Mouse (Mus musculus) midbrain, embryonic 15.5 days (tissue): ENCODE data around the gene Slfn4. TPM values are rescaled to one million over a fixed set of nuclear protein-coding genes. Genes with fewer than 3 reads are reported as not detected.
"Not testable (repeated sequence)": the region's sequence is repeated elsewhere in the genome, so short reads cannot be mapped to it uniquely, and the experiment has no call there.

Experiments
- ATAC-seq: fragments of 200-750 bp; cut with Nextera tagmentation; replicated peaks from 2 replicates; pipeline ENCODE4 v1.8.0; 2017; ENCODE audit warnings: moderate TSS enrichment
- H3K27ac ChIP-seq: fragments of 300-500 bp; sonication (generic); 2 replicates; pipeline ENCODE4 v1.5.1; 2015; ENCODE audit warnings: mild to moderate bottlenecking, inconsistent platforms
- H3K27me3 ChIP-seq: fragments of 300-500 bp; sonication (generic); replicated peaks from 2 replicates; pipeline ENCODE4 v1.6.1; 2015; ENCODE audit warnings: inconsistent platforms
- H3K36me3 ChIP-seq: fragments of 300-500 bp; sonication (generic); replicated peaks from 2 replicates; pipeline ENCODE4 v1.6.1; 2015; ENCODE audit warnings: inconsistent platforms
- H3K4me1 ChIP-seq: fragments of 300-500 bp; sonication (generic); 2 replicates; pipeline ENCODE4 v1.6.1; 2015; ENCODE audit warnings: inconsistent platforms
- H3K4me2 ChIP-seq: fragments of 300-500 bp; sonication (generic); 2 replicates; pipeline ENCODE4 v1.6.1; 2015; ENCODE audit warnings: inconsistent platforms, mild to moderate bottlenecking, moderate library complexity
- H3K4me3 ChIP-seq: fragments of 300-500 bp; sonication (generic); 2 replicates; pipeline ENCODE4 v1.5.1; 2015; ENCODE audit warnings: mild to moderate bottlenecking, inconsistent platforms
- H3K9ac ChIP-seq: fragments of 300-500 bp; sonication (generic); 2 replicates; pipeline ENCODE4 v1.6.1; 2015; ENCODE audit warnings: mild to moderate bottlenecking, inconsistent platforms
- H3K9me3 ChIP-seq: fragments of 300-500 bp; sonication (generic); 2 replicates; pipeline ENCODE4 v1.6.1; 2016; ENCODE audit warnings: inconsistent platforms
- WGBS: fragments of 180-500 bp; shearing (Covaris S2); methylation state at CpG from one replicate; pipeline ENCODE4 v1.1.7; 2015; ENCODE audit warnings: mixed read lengths; 5-methylcytosine and 5-hydroxymethylcytosine counted together
- polyA plus RNA-seq: library from polyadenylated mRNA; unstranded; fragments of >200 nt; fragmentation: Nextera tagmentation; extraction: Ambion mirVana; gene quantifications from 2 replicates; pipeline ENCODE4 v1.2.1, GENCODE M21; 2015

The Slfn4 gene
- polyA plus RNA-seq, result 0.18 TPM in 2 replicates

DNA sequence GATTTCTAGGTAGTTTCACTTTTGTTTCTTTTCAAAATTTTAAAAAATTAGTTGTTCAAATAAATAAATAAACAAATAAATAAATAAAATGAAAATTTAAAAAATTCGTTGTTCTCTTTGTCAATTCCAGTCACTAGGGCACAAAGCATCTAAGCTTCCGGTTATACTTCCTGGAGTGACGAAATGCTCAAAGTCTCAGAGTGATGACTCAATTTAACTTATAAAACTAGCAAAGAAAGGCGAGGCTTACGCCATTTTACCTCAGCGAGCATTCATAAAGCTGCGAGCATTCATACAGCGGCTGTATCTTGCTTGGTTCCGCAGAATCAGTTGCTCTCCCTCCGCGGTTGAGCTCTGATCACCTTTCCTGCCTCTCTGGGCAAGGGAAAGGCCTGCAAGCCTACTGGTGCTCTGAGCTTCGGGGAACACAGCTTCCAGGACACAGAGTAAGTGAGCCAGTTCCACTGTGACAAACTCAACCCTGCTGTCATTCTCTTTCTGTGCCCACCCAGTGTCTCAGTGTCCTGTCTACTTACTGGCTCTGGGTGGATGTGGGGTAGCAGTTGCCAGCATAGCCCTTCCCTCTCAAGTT, at the start of gene Slfn4:
TSS of gene Slfn4 (plus strand) at position 239 of the 592 bp plus-strand sequence.
- H3K4me1 ChIP-seq, result no peaks in the 10 kb centered on the region
- no peaks in the 10 kb centered on the region for H3K9me3 ChIP-seq
- H3K4me3 ChIP-seq, result no peak within 1 kb of the TSS
- ATAC-seq, result no peak
- H3K4me2 ChIP-seq, result no peak within 1 kb of the TSS
- 86% methylated on average over 12 of the region's 12 CpGs for WGBS
- H3K9ac ChIP-seq, result no peak within 1 kb of the TSS
- no peak within 1 kb of the TSS for H3K27ac ChIP-seq
- no peaks in the 10 kb centered on the region for H3K36me3 ChIP-seq
- H3K27me3 ChIP-seq, result no peaks in the 10 kb centered on the region

DNA sequence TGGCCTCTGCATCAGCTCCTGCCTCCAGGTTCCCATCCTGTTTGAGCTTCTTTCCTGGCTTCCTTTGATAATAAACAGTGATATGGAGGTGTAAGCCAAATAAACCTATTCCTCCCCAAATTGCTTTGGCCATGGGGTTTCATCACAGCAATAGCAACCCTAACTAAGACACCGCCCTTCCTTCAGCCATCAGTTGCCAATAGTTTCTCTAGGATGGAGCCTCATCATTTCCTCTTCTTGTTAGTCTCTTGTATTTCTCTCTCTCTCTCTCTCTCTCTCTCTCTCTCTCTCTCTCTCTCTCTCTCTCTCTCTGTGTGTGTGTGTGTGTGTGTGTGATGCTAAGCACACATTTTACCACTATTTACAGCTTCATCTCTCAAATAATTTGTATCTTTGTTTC, 49.4 kb upstream of the Slfn4 start:
- not testable (repeated sequence) for H3K4me1 ChIP-seq, H3K4me3 ChIP-seq, H3K36me3 ChIP-seq, H3K9ac ChIP-seq, H3K27me3 ChIP-seq, H3K27ac ChIP-seq, H3K4me2 ChIP-seq, ATAC-seq, H3K9me3 ChIP-seq
- 80% methylated on average over 1 of the region's 1 CpGs for WGBS

DNA sequence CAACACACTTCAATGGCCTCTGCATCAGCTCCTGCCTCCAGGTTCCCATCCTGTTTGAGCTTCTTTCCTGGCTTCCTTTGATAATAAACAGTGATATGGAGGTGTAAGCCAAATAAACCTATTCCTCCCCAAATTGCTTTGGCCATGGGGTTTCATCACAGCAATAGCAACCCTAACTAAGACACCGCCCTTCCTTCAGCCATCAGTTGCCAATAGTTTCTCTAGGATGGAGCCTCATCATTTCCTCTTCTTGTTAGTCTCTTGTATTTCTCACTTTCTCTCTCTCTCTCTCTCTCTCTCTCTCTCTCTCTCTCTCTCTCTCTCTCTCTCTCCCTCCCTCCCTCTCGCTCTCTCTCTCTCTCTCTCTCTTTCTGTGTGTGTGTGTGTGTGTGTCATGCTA, 37.7 kb upstream of the Slfn4 start:
- H3K9ac ChIP-seq, H3K27me3 ChIP-seq, H3K4me3 ChIP-seq, H3K9me3 ChIP-seq, H3K4me1 ChIP-seq, H3K4me2 ChIP-seq, H3K27ac ChIP-seq, H3K36me3 ChIP-seq, ATAC-seq: not testable (repeated sequence)
- WGBS, result 100% methylated on average over 1 of the region's 2 CpGs

DNA sequence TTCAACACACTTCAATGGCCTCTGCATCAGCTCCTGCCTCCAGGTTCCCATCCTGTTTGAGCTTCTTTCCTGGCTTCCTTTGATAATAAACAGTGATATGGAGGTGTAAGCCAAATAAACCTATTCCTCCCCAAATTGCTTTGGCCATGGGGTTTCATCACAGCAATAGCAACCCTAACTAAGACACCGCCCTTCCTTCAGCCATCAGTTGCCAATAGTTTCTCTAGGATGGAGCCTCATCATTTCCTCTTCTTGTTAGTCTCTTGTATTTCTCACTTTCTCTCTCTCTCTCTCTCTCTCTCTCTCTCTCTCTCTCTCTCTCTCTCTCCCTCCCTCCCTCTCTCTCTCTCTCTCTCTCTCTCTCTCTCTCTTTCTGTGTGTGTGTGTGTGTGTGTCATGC, 26.0 kb upstream of the Slfn4 start:
- not testable (repeated sequence) for H3K36me3 ChIP-seq, ATAC-seq, H3K27me3 ChIP-seq, H3K27ac ChIP-seq, H3K9me3 ChIP-seq, H3K4me2 ChIP-seq, H3K4me1 ChIP-seq, H3K4me3 ChIP-seq, H3K9ac ChIP-seq
- no CpG with 5 or more reads among the region's 1 CpGs for WGBS

DNA sequence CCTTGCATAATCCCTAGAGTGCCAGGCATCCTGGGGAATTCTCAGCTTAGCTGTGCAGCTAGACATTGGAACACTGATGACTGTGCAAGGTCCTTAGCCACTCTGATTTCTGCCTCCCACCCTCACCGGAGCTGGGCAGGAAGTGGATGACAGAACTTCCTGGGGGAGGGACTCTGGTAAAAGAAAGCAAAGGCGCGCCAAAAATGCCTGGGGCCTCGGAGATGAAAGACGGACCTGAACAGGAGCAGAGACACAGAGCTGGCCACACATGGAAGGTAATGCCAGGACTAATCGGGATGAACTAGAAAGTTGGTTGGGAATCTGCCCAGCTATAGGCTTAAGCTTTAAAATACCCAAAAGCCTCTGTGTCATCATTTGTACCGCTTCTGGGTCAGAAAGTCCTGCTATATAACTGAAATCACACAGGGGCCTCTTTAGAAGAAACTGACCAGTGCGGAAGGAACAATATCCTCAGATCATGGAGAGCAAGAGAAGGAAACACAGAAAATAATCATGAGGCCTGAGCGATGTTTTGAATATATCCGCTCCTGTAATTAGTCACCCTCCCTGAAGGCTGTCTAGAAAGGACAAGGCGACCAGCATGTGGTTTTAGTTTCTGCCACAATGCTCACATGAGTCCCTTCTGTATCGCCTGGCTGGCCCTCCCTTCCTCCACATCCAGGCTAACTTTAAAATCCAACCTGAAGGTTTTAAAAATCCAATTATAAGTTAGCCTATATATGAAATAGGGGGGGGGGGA, 16.3 kb downstream of the Slfn4 start, which contains the start of gene Slfn3:
TSS of gene Slfn3 (plus strand) at position 197 of the 760 bp plus-strand sequence.
- WGBS, result 78% methylated on average over 12 of the region's 12 CpGs
- no peak within 1 kb of the TSS for H3K27ac ChIP-seq
- no peaks in the 10 kb centered on the region for H3K9me3 ChIP-seq
- no peaks in the 10 kb centered on the region for H3K4me1 ChIP-seq
- no peaks in the 10 kb centered on the region for H3K36me3 ChIP-seq
- ATAC-seq, result no peak
- no peak within 1 kb of the TSS for H3K9ac ChIP-seq
- no peaks in the 10 kb centered on the region for H3K27me3 ChIP-seq
- no peak within 1 kb of the TSS for H3K4me3 ChIP-seq
- H3K4me2 ChIP-seq, result no peak within 1 kb of the TSS

DNA sequence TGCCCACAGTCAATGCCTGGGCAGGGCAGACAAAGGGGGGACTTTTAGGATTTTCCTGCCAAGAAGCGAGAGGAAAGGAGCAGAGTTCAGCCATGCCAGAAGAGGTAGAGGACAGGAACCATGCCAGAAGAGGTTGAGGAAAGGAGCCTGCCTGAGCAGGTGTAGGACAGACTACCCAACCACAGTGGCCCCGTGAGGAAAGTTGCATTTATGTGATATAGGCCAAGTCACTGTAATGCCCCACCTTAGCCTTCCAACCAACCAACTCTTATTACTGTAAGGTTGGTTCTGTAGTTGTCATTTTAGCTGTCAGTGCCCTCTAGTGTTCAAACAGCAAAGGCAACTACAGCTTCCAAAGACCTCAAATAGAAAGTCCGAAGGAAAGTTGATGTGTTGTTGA, 17.0 kb downstream of the Slfn4 start:
- Histone ChIP-seq H3K4me1 (no peaks in the 10 kb centered on the region), H3K27ac (no peak overlapping the region), H3K9me3 (no peaks in the 10 kb centered on the region), H3K9ac (no peak overlapping the region), H3K4me2 (no peak overlapping the region), H3K36me3 (no peaks in the 10 kb centered on the region), H3K27me3 (no peaks in the 10 kb centered on the region), H3K4me3 (no peak overlapping the region)
- ATAC-seq, result no peak
- 59% methylated on average over 3 of the region's 3 CpGs for WGBS

DNA sequence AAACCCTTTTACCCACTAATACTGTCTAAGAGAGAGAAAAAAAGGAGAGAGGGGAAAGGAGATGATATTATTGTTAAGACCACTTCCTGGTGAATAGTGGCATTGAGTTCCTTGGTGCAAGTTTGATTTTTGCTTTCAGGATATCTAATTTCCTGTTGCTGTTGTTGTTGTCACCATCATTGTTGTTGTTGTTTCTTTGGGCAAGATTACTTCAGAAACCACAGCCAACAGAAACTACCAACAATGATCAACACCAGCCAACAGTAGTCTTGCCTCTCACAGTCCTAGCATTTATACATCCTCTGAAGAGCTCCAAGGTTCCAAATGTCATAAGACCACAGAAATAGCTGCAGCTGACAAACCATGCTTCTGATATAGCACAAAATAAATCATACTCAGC, 30.0 kb downstream of the Slfn4 start:
- Histone ChIP-seq H3K4me2 (no peak overlapping the region), H3K27me3 (no peaks in the 10 kb centered on the region), H3K9me3 (no peaks in the 10 kb centered on the region), H3K4me1 (no peaks in the 10 kb centered on the region), H3K9ac (no peak overlapping the region), H3K4me3 (no peak overlapping the region), H3K27ac (no peak overlapping the region), H3K36me3 (no peaks in the 10 kb centered on the region)
- ATAC-seq, result no peak

DNA sequence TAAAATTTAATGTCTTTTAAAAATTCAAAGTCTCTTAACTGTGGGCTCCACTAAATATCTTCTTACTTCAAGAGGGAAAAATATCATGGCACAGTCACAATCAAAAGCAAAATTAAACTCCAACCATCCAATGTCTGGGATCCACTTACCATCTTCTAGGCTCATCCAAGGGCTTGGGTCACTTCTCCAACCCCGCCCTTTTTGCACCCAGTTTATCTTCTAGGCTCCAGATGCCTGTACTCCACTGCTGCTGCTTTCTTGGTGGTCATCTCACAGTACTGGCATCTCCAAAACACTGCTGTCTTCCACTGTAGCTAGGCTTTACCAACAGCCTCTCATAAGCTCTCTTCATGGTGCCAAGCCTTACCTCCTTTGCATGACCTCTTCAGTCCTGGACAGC, 41.1 kb downstream of the Slfn4 start:
- Histone ChIP-seq H3K4me2 (no peak overlapping the region), H3K36me3 (no peaks in the 10 kb centered on the region), H3K9ac (no peak overlapping the region), H3K4me3 (no peak overlapping the region), H3K27ac (no peak overlapping the region), H3K4me1 (no peaks in the 10 kb centered on the region), H3K9me3 (no peaks in the 10 kb centered on the region), H3K27me3 (no peaks in the 10 kb centered on the region)
- WGBS, result 79% methylated on average over 1 of the region's 1 CpGs
- no peak for ATAC-seq

DNA sequence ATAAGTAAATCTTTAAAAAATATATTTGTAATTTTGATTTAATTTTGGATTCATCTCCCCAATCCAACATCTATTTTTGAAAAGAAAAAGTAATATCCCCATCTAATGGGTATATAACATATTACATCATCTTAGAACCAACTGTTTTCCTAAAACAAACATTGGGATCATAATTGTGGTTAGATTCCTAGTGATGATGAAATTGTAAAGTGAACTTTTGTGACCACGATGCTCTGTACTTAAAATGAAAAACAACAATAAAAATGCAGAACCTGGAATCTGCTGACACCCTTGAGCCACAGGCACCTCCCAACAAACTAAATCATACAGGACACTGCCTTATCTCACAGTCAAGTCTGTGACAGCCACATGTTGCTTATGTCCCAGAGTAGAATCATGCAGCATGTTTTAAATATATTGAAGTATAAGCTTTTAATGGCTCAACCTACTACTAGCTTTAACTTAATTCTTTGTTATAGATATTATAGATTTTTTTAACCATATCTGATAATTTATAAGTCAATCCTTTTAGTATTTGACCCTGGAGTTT, 46.4 kb downstream of the Slfn4 start:
- no peak for ATAC-seq
- H3K4me1 ChIP-seq, result no peaks in the 10 kb centered on the region
- no peak overlapping the region for H3K9ac ChIP-seq
- H3K9me3 ChIP-seq, result no peaks in the 10 kb centered on the region
- 90% methylated on average over 1 of the region's 1 CpGs for WGBS
- no peak overlapping the region for H3K4me2 ChIP-seq
- no peaks in the 10 kb centered on the region for H3K36me3 ChIP-seq
- H3K27me3 ChIP-seq, result no peaks in the 10 kb centered on the region
- H3K4me3 ChIP-seq, result no peak overlapping the region
- H3K27ac ChIP-seq, result no peak overlapping the region

DNA sequence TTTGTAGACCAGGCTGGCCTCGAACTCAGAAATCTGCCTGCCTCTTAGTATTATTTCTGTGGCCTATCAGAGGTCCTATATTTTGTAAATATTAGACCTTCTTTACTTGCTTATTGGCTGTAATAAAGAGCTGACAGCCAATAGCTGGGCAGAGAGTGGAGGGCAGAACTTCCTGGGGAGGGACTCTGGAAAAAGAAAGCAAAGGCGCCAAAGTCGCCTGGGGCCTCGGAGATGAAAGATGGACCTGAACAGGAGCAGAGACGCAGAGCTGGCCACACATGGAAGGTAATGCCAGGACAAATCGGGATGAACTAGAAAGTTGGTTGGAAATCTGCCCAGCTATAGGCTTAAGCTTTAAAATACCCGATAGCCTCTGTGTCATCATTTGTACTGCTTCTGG, 48.4 kb downstream of the Slfn4 start:
- no peak overlapping the region for H3K4me2 ChIP-seq
- 80% methylated on average over 7 of the region's 7 CpGs for WGBS
- H3K27ac ChIP-seq, result no peak overlapping the region
- H3K4me3 ChIP-seq, result no peak overlapping the region
- no peaks in the 10 kb centered on the region for H3K4me1 ChIP-seq
- no peak for ATAC-seq
- no peak overlapping the region for H3K9ac ChIP-seq
- no peaks in the 10 kb centered on the region for H3K9me3 ChIP-seq
- no peaks in the 10 kb centered on the region for H3K27me3 ChIP-seq
- H3K36me3 ChIP-seq, result no peaks in the 10 kb centered on the region

DNA sequence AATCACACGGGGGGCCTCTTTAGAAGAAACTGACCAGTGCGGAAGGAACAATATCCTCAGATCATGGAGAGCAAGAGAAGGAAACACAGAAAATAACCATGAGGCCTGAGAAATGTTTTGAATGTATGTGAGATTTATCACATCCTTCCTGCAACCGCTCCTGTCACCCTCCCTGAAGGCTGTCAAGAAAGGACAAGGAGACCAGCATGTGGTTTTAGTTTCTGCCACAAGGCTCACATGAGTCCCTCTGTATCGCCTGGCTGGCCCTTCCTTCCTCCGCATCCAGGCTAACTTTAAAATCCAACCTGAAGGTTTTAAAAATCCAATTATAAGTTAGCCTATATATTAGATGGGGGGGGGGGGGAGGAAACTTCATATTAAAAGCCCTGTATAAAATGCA, 48.8 kb downstream of the Slfn4 start:
- H3K27ac ChIP-seq, result not testable (repeated sequence)

DNA sequence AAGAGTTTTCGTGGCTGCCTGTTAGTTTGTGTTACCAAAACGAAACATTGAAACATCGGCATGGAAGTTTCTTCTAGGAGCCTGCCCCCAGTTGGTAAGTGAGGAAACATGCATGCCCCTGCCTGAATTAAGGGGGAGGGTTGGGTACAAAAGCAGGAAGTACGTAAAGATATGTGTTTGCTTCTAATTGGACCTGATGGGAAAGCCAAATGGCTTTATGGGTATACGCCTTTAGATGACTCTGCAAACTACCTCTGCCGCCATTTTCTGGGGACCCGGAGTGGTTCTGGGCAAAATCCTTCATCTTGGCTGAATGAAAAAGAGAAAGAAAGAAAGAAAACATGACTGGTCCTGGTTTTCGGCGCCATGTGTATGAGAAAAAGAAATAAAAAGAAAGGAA, 49.2 kb downstream of the Slfn4 start:
- no peaks in the 10 kb centered on the region for H3K9me3 ChIP-seq
- no peak overlapping the region for H3K27ac ChIP-seq
- H3K4me1 ChIP-seq, result no peaks in the 10 kb centered on the region
- no peaks in the 10 kb centered on the region for H3K27me3 ChIP-seq
- no peak for ATAC-seq
- H3K36me3 ChIP-seq, result no peaks in the 10 kb centered on the region
- H3K4me2 ChIP-seq, result no peak overlapping the region
- H3K9ac ChIP-seq, result no peak overlapping the region
- no peak overlapping the region for H3K4me3 ChIP-seq
- WGBS, result 92% methylated on average over 9 of the region's 9 CpGs

More for the DNA sequence above, 48.8 kb downstream of the Slfn4 start:
- H3K36me3 ChIP-seq, H3K4me3 ChIP-seq, H3K27me3 ChIP-seq, H3K4me1 ChIP-seq, H3K4me2 ChIP-seq, H3K9ac ChIP-seq, ATAC-seq, H3K9me3 ChIP-seq: not testable (repeated sequence)
- 89% methylated on average over 5 of the region's 5 CpGs for WGBS

DNA sequence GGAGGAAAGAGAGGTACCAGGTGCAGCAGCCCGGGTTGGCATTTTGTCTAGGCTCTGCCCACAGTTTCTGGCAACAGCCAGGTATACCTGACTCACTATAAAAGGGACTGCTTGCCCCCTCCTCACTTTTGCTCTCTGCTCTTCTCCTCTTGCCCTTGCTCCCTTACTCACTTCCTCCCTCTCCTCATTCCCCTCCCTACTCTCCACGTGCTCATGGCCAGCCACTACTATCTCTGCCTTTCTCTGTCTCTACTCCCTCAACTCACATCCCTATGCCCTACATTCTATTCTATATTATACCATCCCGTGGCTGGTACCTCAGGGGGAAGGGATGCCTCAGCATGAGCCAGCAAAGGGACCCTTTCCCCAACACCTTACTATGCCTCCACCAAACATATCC, 49.8 kb downstream of the Slfn4 start:
- H3K27me3 ChIP-seq, result no peaks in the 10 kb centered on the region
- no peaks in the 10 kb centered on the region for H3K36me3 ChIP-seq
- no peak overlapping the region for H3K4me2 ChIP-seq
- H3K4me1 ChIP-seq, result no peaks in the 10 kb centered on the region
- 69% methylated on average over 3 of the region's 3 CpGs for WGBS
- H3K27ac ChIP-seq, result no peak overlapping the region
- ATAC-seq, result no peak
- no peak overlapping the region for H3K4me3 ChIP-seq
- no peaks in the 10 kb centered on the region for H3K9me3 ChIP-seq
- H3K9ac ChIP-seq, result no peak overlapping the region
